Mouse (Mus musculus): ENCODE results near the gene Chst3. TPM values are rescaled to one million over a fixed set of nuclear protein-coding genes. Genes with fewer than 3 reads are reported as not detected.

Chst3 gene
- total and polyA plus RNA-seq, 3 experiments, result 4.4 to 12.2 (median 7.5) TPM

DNA sequence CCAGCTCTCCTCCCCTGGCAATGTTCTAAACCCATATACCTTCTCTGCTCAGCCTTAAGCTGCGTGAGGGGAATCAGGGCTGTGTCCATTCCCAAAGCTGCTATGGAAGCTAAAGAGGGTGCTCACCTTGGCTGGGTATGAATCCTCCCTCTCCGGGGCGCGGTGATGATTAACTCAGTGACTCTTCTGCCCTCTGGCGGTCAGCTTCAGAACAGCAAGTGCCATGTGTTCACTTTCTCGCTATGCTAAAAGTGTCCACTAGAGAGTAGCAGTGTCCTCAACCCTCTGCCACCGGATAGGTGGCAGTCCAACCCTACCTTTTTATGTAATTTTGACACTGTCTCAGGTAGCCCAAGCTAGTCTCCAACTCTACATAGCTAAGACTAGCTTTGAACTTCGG, 26.0 kb upstream of the Chst3 start:
- no peak overlapping the region for H3K4me2 ChIP-seq (ENCODE audit: insufficient read depth, low read depth, poor library complexity, severe bottlenecking)
- H3K9me3 ChIP-seq (replicated peaks; ENCODE audit: low read length), result peaks cover 13% of the 10 kb centered on the region
- H3K4me3 ChIP-seq (replicated peaks in 1 of 3; ENCODE audit: low read depth in 2 of 3, low read length in 2 of 3, poor library complexity in 1 of 3), result no peak overlapping the region
- H3K9ac ChIP-seq (ENCODE audit: insufficient read depth, low read depth), result no peak overlapping the region
- H3K4me1 ChIP-seq (ENCODE audit: control insufficient read depth in 1 of 2, insufficient read depth in 2 of 2), result peaks cover 9 to 31% of the 10 kb centered on the region in 2 experiments
- H3K79me2 ChIP-seq (replicated peaks; ENCODE audit: control insufficient read depth, extremely low read depth, insufficient read depth, poor library complexity, severe bottlenecking), result no peaks in the 10 kb centered on the region
- in situ Hi-C loops (cut with MboI; ENCODE audit: low pct_ligation_motif_present, low pct_unique_long_range_greater_than_20kb, low sequenced_read_pairs) (no loop called here), dilution Hi-C loops (cut with MboI; ENCODE audit: extremely low pct_ligation_motif_present, extremely low pct_unique_long_range_greater_than_20kb, low sequenced_read_pairs) (no loop called here)
- no peaks in the 10 kb centered on the region for H3K36me3 ChIP-seq (replicated peaks in 1 of 2; ENCODE audit: control insufficient read depth in 1 of 2, insufficient read depth in 1 of 2, low read length in 1 of 2)
- H3K27me3 ChIP-seq (replicated peaks), result no peaks in the 10 kb centered on the region
- peak; percentile 95 for DNase-seq (ENCODE audit: extremely low read depth)
- TF ChIP-seq SIN3A (IDR thresholded peaks at IDR 0.05; ENCODE audit: low read length), result no peak
- TF ChIP-seq CHD1 (IDR thresholded peaks at IDR 0.05; ENCODE audit: low read depth, low read length), result no peak
- no peak for TF ChIP-seq MAFK (IDR thresholded peaks at IDR 0.05; ENCODE audit: insufficient replicate concordance, low read length)
- no peak; the same call in 1 of the 2 replicates for TF ChIP-seq HCFC1 (IDR thresholded peaks at IDR 0.05; ENCODE audit: low read depth, low read length)
- peak; percentile 53; the same call in 1 of the 2 replicates for TF ChIP-seq MAZ (IDR thresholded peaks at IDR 0.05; ENCODE audit: low read depth, low read length)
- TF ChIP-seq ELF1 (IDR thresholded peaks at IDR 0.05; ENCODE audit: low read depth, low read length), result no peak
- no peak for TF ChIP-seq UBTF (IDR thresholded peaks at IDR 0.05; ENCODE audit: low read depth, low read length)
- no peak for TF ChIP-seq BHLHE40 (IDR thresholded peaks at IDR 0.05; ENCODE audit: low read depth, low read length)
- no peak for TF ChIP-seq RCOR1 (conservative IDR thresholded peaks at IDR 0.05; ENCODE audit: low read depth, low read length)
- TF ChIP-seq POLR2AphosphoS2 (IDR thresholded peaks at IDR 0.05; ENCODE audit: low read depth, low read length), result no peak
- TF ChIP-seq MAX (IDR thresholded peaks at IDR 0.05; ENCODE audit: low read length), result peak; percentile 91
- TF ChIP-seq POLR2A (IDR thresholded peaks at IDR 0.05; ENCODE audit: low read depth, low read length), result no peak
- peak; percentile 97 for TF ChIP-seq MYC (IDR thresholded peaks at IDR 0.05; ENCODE audit: low read depth, low read length)
- no peak for TF ChIP-seq ZMIZ1 (IDR thresholded peaks at IDR 0.05; ENCODE audit: low read depth, low read length)
- TF ChIP-seq CHD2 (IDR thresholded peaks at IDR 0.05; ENCODE audit: low read length), result no peak
- TF ChIP-seq USF2 (conservative IDR thresholded peaks at IDR 0.05; ENCODE audit: low read depth, low read length), result no peak
- peak; percentile 35; the same call in 1 of the 2 replicates for TF ChIP-seq IRF4 (IDR thresholded peaks at IDR 0.05; ENCODE audit: low read depth, low read length)
- peak; percentile 62; the same call in 1 of the 2 replicates for TF ChIP-seq MEF2A (IDR thresholded peaks at IDR 0.05; ENCODE audit: borderline replicate concordance, low read depth, low read length)
- no peak for TF ChIP-seq PAX5 (IDR thresholded peaks at IDR 0.05; ENCODE audit: low read length)
- no peak for TF ChIP-seq JUN (IDR thresholded peaks at IDR 0.05; ENCODE audit: insufficient read depth, low read depth, low read length)
- TF ChIP-seq RAD21 (IDR thresholded peaks at IDR 0.05; ENCODE audit: low read depth, low read length), result peak; percentile 94
- no peak for TF ChIP-seq JUND (conservative IDR thresholded peaks at IDR 0.05; ENCODE audit: low read depth, low read length)
- no peak for TF ChIP-seq ZKSCAN1 (IDR thresholded peaks at IDR 0.05; ENCODE audit: borderline replicate concordance, low read depth, low read length)
- peak; percentile 99 to 100 for TF ChIP-seq CTCF (conservative IDR thresholded peaks at IDR 0.05 in 1 of 2, IDR thresholded peaks at IDR 0.05 in 1 of 2; ENCODE audit: low read depth in 2 of 2, low read length in 2 of 2)
- TF ChIP-seq USF1 (IDR thresholded peaks at IDR 0.05; ENCODE audit: low read depth, low read length), result no peak
- no peak for TF ChIP-seq EP300 (IDR thresholded peaks at IDR 0.05; ENCODE audit: low read length)
- TF ChIP-seq SMC3 (IDR thresholded peaks at IDR 0.05; ENCODE audit: low read depth, low read length), result peak; percentile 99
- no peak for TF ChIP-seq KAT2A (IDR thresholded peaks at IDR 0.05; ENCODE audit: insufficient replicate concordance, low read length)
- peak; percentile 75; the same call in 1 of the 2 replicates for TF ChIP-seq NELFE (IDR thresholded peaks at IDR 0.05; ENCODE audit: low read depth, low read length)
- TF ChIP-seq ZNF384 (IDR thresholded peaks at IDR 0.05; ENCODE audit: low read depth, low read length), result no peak; the same call in 1 of the 2 replicates
- no peak for TF ChIP-seq TBP (conservative IDR thresholded peaks at IDR 0.05; ENCODE audit: low read depth, low read length)
- no peak for TF ChIP-seq ETS1 (conservative IDR thresholded peaks at IDR 0.05; ENCODE audit: low read depth, low read length)
- TF ChIP-seq GABPA (IDR thresholded peaks at IDR 0.05; ENCODE audit: insufficient replicate concordance, low read depth, low read length), result no peak
- TF ChIP-seq TCF12 (IDR thresholded peaks at IDR 0.05; ENCODE audit: low read depth, low read length), result 0 out of 2 replicates have a peak, but pooled peaks have one; percentile 58
- TF ChIP-seq E2F4 (IDR thresholded peaks at IDR 0.05; ENCODE audit: insufficient replicate concordance, low read depth, low read length), result no peak
- TF ChIP-seq ZC3H11A (IDR thresholded peaks at IDR 0.05; ENCODE audit: low read depth, low read length), result peak; percentile 83
- no peak for TF ChIP-seq MXI1 (IDR thresholded peaks at IDR 0.05; ENCODE audit: low read depth, low read length)
- TF ChIP-seq NRF1 (IDR thresholded peaks at IDR 0.05; ENCODE audit: low read depth, low read length), result no peak
- H3K27ac ChIP-seq (ENCODE audit: insufficient read depth, low read depth), result no peak overlapping the region
